Mouse (Mus musculus) neural tube, embryonic 14.5 days (tissue): Measurements from ENCODE around the gene Cntnap1. TPM values are rescaled to one million over a fixed set of nuclear protein-coding genes. Genes with fewer than 3 reads are reported as not detected.
A peak's percentile ranks its signal among the peaks of the same experiment; 100 is the strongest.

Source experiments
- ATAC-seq: fragments of 200-750 bp; cut with Nextera tagmentation; 2 replicates; pipeline ENCODE4 v1.8.0; 2017; ENCODE audit warnings: low read depth, mild to moderate bottlenecking, moderate TSS enrichment, moderate library complexity
- H3K27ac ChIP-seq: fragments of 300-500 bp; sonication (generic); 2 replicates; pipeline ENCODE4 v1.5.1; 2014; ENCODE audit warnings: low read depth, mild to moderate bottlenecking, control low read depth, low read length, moderate library complexity, mixed read lengths
- H3K27me3 ChIP-seq: fragments of 300-500 bp; sonication (generic); 2 replicates; pipeline ENCODE4 v1.6.1; 2014; ENCODE audit warnings: low read length; ENCODE audit not compliant: control insufficient read depth, insufficient read depth
- H3K36me3 ChIP-seq: fragments of 300-500 bp; sonication (generic); 2 replicates; pipeline ENCODE4 v1.6.1; 2014; ENCODE audit warnings: low read length, mixed read lengths; ENCODE audit not compliant: control insufficient read depth, insufficient read depth
- H3K4me1 ChIP-seq: fragments of 300-500 bp; sonication (generic); 2 replicates; pipeline ENCODE4 v1.6.1; 2014; ENCODE audit warnings: low read length; ENCODE audit not compliant: control insufficient read depth, insufficient read depth
- H3K4me2 ChIP-seq: fragments of 300-500 bp; sonication (generic); 2 replicates; pipeline ENCODE4 v1.6.1; 2014; ENCODE audit warnings: mild to moderate bottlenecking, low read depth, low read length, control low read depth
- H3K4me3 ChIP-seq: fragments of 300-500 bp; sonication (generic); 2 replicates; pipeline ENCODE4 v1.5.1; 2014; ENCODE audit warnings: low read depth, low read length, control low read depth, mixed read lengths
- H3K9ac ChIP-seq: fragments of 300-500 bp; sonication (generic); replicated peaks from 2 replicates; pipeline ENCODE4 v1.6.1; 2014; ENCODE audit warnings: low read depth, mild to moderate bottlenecking, control low read depth, low read length, mixed read lengths
- H3K9me3 ChIP-seq: fragments of 300-500 bp; sonication (generic); 2 replicates; pipeline ENCODE4 v1.6.1; 2016; ENCODE audit warnings: low read length; ENCODE audit not compliant: control insufficient read depth
- WGBS: fragments of 180-500 bp; shearing (Covaris S2); extraction: QIAGEN DNeasy Blood & Tissue Kit; methylation state at CpG from one replicate; pipeline ENCODE4 v1.1.7; 2014; 5-methylcytosine and 5-hydroxymethylcytosine counted together
- polyA plus RNA-seq: library from polyadenylated mRNA; unstranded; fragments of >200 nt; fragmentation: Nextera tagmentation; extraction: Ambion mirVana; gene quantifications from 2 replicates; pipeline ENCODE4 v1.2.1, GENCODE M21; 2014

The Cntnap1 gene
- polyA plus RNA-seq, 1 experiment from 2014 or later, result 8.3 TPM

DNA sequence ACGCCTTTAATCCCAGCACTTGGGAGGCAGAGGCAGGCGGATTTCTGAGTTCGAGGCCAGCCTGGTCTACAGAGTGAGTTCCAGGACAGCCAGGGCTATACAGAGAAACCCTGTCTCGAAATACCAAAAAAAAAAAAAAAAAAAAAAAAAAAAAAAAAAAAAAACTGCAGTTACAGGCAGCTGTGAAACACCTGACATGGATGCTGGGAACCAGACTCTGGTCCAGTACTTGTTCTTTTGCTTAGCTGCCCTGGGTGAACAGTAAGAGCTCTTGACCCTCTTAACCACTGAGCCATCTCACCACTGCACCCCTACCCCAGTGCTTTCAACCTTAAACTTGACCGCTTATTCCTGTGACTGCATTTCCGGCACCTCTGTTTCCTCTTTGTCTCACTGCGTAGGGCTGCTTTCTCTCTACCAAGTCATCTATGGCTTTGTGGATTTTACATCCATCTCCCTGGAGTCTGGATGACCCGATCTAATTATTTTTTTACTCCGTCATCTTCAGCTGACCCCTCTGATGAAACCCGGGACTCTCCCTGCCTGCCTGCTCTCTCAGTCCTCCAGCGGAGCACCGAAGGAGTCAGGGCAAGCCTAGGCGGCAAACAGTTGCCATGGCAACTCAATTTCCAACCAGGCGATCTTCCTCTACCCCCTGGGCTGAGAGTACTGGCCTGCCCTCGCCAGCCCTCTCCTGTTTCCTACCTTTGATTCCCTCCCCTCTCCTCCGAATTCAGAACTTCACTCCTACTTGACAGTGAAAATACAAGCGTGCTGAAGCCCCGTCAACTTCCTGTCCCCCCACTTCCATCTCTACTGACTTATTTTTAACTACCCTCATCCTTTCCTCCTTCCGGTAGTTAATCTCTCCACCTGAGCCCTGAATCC lies 26.7 kb upstream of the Cntnap1 start:
- peak overlapping the region; percentile 13; the same call in 1 of the 2 replicates for H3K4me3 ChIP-seq
- H3K4me1 ChIP-seq, result peaks cover 3% of the 10 kb centered on the region; the same call in 1 of the 2 replicates
- H3K27ac ChIP-seq, result peak overlapping the region; percentile 13; the same call in 1 of the 2 replicates
- H3K27me3 ChIP-seq, result no peaks in the 10 kb centered on the region
- H3K9me3 ChIP-seq, result no peaks in the 10 kb centered on the region
- H3K36me3 ChIP-seq, result no peaks in the 10 kb centered on the region
- H3K9ac ChIP-seq, result peak overlapping the region; percentile 39; the same call in 1 of the 2 replicates
- peak overlapping the region; percentile 46 for H3K4me2 ChIP-seq
- peak; percentile 75 for ATAC-seq
- WGBS, result 19% methylated on average over 18 of the region's 19 CpGs

DNA sequence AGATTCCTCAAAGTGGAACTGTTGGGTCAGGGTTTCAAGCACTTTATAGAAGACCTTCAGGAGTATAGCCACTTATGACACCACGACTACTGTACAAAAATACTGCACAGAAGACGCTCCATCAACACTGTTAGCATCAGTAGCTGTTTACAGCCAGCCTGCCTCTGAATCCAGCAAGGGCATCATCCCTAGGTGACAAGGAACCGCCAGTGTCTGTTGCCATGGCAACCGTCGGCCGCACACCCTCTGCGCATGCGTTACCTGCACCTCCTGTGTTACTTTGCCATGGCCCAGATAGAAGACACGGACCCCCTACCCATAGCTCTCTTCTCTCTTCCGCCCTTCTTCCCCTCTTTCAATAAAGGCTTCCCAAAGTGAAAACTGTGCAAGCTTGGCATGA lies 23.9 kb upstream of the Cntnap1 start:
- Histone ChIP-seq H3K9ac (no peak overlapping the region), H3K4me1 (peaks cover 4% of the 10 kb centered on the region; the same call in 1 of the 2 replicates), H3K4me2 (peak overlapping the region; percentile 6; the same call in 1 of the 2 replicates), H3K4me3 (no peak overlapping the region), H3K27ac (peak overlapping the region; percentile 10; the same call in 1 of the 2 replicates), H3K27me3 (no peaks in the 10 kb centered on the region), H3K9me3 (no peaks in the 10 kb centered on the region), H3K36me3 (no peaks in the 10 kb centered on the region)
- 12% methylated on average over 10 of the region's 10 CpGs for WGBS
- ATAC-seq, result peak; percentile 59

DNA sequence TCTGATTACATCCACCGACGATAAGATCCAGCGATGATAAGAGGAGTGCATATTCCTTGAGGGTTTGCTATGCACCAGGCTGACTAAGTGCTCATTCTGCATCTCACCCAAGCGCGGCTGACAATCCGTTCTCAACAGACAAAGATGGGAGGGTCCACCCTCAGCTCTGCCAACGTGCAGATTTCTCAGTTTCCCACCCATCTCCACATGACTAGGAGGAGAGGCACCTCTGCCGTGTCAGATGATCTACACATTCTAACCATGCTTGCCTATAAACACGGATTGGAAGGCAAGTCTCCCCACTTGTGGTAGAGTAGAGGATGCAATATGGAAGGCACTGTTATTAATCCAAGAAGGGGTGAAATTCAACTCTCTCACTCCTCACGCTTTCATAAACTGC lies 21.6 kb upstream of the Cntnap1 start:
- Histone ChIP-seq H3K27ac (no peak overlapping the region), H3K4me1 (peaks cover 4% of the 10 kb centered on the region; the same call in 1 of the 2 replicates), H3K27me3 (no peaks in the 10 kb centered on the region), H3K9ac (no peak overlapping the region), H3K9me3 (no peaks in the 10 kb centered on the region), H3K36me3 (no peaks in the 10 kb centered on the region), H3K4me3 (no peak overlapping the region), H3K4me2 (no peak overlapping the region)
- no peak for ATAC-seq
- 60% methylated on average over 10 of the region's 10 CpGs for WGBS

GRCm38 (mm10) chr11:101149178-101150105 lies 20.9 kb upstream of the Cntnap1 start:
- no peak; the same call in 1 of the 2 replicates for ATAC-seq
- Histone ChIP-seq H3K27ac (peak overlapping the region; percentile 48; the same call in 1 of the 2 replicates), H3K9ac (no peak overlapping the region), H3K36me3 (no peaks in the 10 kb centered on the region), H3K4me3 (no peak overlapping the region), H3K4me2 (no peak overlapping the region), H3K4me1 (peaks cover 4% of the 10 kb centered on the region; the same call in 1 of the 2 replicates), H3K27me3 (no peaks in the 10 kb centered on the region), H3K9me3 (no peaks in the 10 kb centered on the region)
- 31% methylated on average over 9 of the region's 9 CpGs for WGBS

- no peaks in the 10 kb centered on the region for H3K36me3 ChIP-seq
- no peaks in the 10 kb centered on the region for H3K9me3 ChIP-seq
- H3K27me3 ChIP-seq, result no peaks in the 10 kb centered on the region
- no peak overlapping the region for H3K4me3 ChIP-seq
- H3K4me2 ChIP-seq, result no peak overlapping the region
- WGBS, result 54% methylated on average over 2 of the region's 2 CpGs
- no peak for ATAC-seq
- no peak overlapping the region for H3K9ac ChIP-seq
- H3K27ac ChIP-seq, result no peak overlapping the region
- peaks cover 12% of the 10 kb centered on the region; the same call in 1 of the 2 replicates for H3K4me1 ChIP-seq
Observed at GRCm38 (mm10) chr11:101151063-101151462, 19.3 kb upstream of the Cntnap1 start.

GRCm38 (mm10) chr11:101152825-101153224 lies 17.5 kb upstream of the Cntnap1 start:
- no peak for ATAC-seq
- Histone ChIP-seq H3K36me3 (no peaks in the 10 kb centered on the region), H3K4me3 (no peak overlapping the region), H3K27ac (no peak overlapping the region), H3K9ac (no peak overlapping the region), H3K4me2 (no peak overlapping the region), H3K4me1 (peaks cover 16% of the 10 kb centered on the region; the same call in 1 of the 2 replicates), H3K27me3 (no peaks in the 10 kb centered on the region), H3K9me3 (no peaks in the 10 kb centered on the region)
- WGBS, result 82% methylated on average over 1 of the region's 1 CpGs

- H3K9me3 ChIP-seq, result no peaks in the 10 kb centered on the region
- no peak overlapping the region for H3K9ac ChIP-seq
- no peaks in the 10 kb centered on the region for H3K27me3 ChIP-seq
- H3K4me3 ChIP-seq, result no peak overlapping the region
- H3K36me3 ChIP-seq, result no peaks in the 10 kb centered on the region
- ATAC-seq, result no peak
- peaks cover 12% of the 10 kb centered on the region; the same call in 1 of the 2 replicates for H3K4me1 ChIP-seq
- no peak overlapping the region for H3K27ac ChIP-seq
- H3K4me2 ChIP-seq, result no peak overlapping the region
Observed at GRCm38 (mm10) chr11:101154648-101155047, 15.7 kb upstream of the Cntnap1 start.

DNA sequence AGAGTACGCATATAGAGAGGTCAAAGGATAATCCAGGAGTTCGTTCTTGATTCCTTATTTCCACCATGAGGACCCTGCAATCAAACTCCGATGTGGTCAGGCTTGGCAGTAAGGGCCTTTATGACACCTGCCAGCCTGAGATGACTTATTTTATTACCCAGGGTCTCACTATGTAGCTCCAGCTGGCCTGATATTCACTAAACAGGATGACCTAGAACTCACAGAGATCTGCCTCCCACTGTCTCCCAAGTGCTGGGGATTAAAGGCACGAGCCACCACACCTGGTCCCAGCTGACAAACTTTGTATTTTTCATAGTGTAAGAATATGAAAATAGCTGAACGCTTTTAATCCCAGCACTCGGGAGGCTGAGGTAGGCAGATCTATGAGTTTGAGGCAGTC lies 15.2 kb upstream of the Cntnap1 start:
- Histone ChIP-seq H3K36me3 (no peaks in the 10 kb centered on the region), H3K9me3 (no peaks in the 10 kb centered on the region), H3K27ac (no peak overlapping the region), H3K9ac (no peak overlapping the region; the same call in 1 of the 2 replicates), H3K27me3 (no peaks in the 10 kb centered on the region), H3K4me3 (peak overlapping the region; percentile 31; the same call in 1 of the 2 replicates), H3K4me2 (peak overlapping the region; percentile 48; the same call in 1 of the 2 replicates), H3K4me1 (0 out of 2 replicates have a peak, but pooled peaks cover 12% of the 10 kb centered on the region)
- WGBS, result 69% methylated on average over 6 of the region's 6 CpGs
- no peak for ATAC-seq
